Mouse (Mus musculus) kidney, adult 2 months (tissue): ENCODE data around the gene Adam10.

Experiments
- CTCF ChIP-seq: fragments of 200-500 bp; conservative IDR thresholded peaks from 2 replicates; pipeline ENCODE4 v1.5.1; 2011; ENCODE audit warnings: low read depth, mild to moderate bottlenecking, control low read depth, low read length, moderate library complexity, mixed read lengths; ENCODE audit not compliant: insufficient read depth, insufficient read length
- POLR2A ChIP-seq: fragments of 200-500 bp; IDR thresholded peaks from one replicate; pipeline ENCODE4 v1.6.1; 2011; ENCODE audit warnings: low read depth, low read length, control low read depth

DNA sequence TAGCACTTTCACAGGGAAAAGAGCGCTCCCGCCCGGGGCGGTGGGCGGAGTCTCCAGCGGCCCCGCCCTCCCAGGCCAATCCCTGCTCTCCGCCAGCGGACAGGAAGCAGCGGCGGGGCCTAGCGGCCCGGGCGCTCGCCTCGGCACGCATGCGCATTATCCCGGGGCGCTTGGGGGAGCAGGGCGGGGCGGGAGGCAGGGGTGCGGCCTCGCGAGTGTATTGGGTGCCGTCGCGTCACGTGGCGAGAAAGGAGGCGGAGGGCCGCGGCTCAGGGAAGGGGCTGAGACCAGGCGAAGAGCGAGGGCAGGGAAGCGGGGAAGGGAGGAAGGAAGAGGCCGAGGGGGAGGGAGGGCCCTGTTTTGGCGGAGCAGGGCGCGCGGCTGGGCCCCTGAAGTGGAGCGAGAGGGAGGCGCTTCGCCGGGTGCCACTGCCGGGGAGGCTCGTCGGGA lies at the start of gene Adam10:
- TF ChIP-seq CTCF (no peak), POLR2A (peak; percentile 80)
